Mouse (Mus musculus) neutrophil, adult 5-6 weeks (primary cell): ENCODE data around the gene D330045A20Rik. TPM values are rescaled to one million over a fixed set of nuclear protein-coding genes. Genes with fewer than 3 reads are reported as not detected.
"Not testable (repeated sequence)": the region's sequence is repeated elsewhere in the genome, so short reads cannot be mapped to it uniquely, and the experiment has no call there.

Experiments used
- ATAC-seq: fragments of 151-379, 151-347 bp; 2 replicates; pipeline ENCODE4 v1.8.0; 2017; ENCODE audit warnings: mild to moderate bottlenecking, moderate TSS enrichment; ENCODE audit not compliant: insufficient number of reproducible peaks, poor library complexity, low FRiP score, severe bottlenecking; ENCODE audit errors: extremely low read depth
- total RNA-seq: library from RNA; stranded (forward); fragments of 200-1000 nt; gene quantifications from 2 replicates; pipeline ENCODE4 v1.2.3, GENCODE M21; 2017

Gene D330045A20Rik
- total RNA-seq: 0.12 TPM in 1 of 2 replicates, not detected in the other

GRCm38 (mm10) chrX:139480022-139480894, at the start of gene D330045A20Rik:
D330045A20Rik (plus strand) TSS chrX:139480367.
- ATAC-seq: no peak

- ATAC-seq: peak; percentile 53; the same call in 1 of the 2 replicates
These were observed 47.6 kb upstream of the D330045A20Rik start for GRCm38 (mm10) chrX:139432550-139432949.

GRCm38 (mm10) chrX:139435202-139435601, 45.0 kb upstream of the D330045A20Rik start:
- no peak for ATAC-seq

- not testable (repeated sequence) for ATAC-seq
These were observed 39.1 kb upstream of the D330045A20Rik start for GRCm38 (mm10) chrX:139441057-139441456.

GRCm38 (mm10) chrX:139456812-139457211, 23.4 kb upstream of the D330045A20Rik start:
- ATAC-seq: no peak

- no peak for ATAC-seq
These were observed 1.9 kb downstream of the D330045A20Rik start for GRCm38 (mm10) chrX:139482083-139482482.

- ATAC-seq: no peak
These were observed 4.8 kb downstream of the D330045A20Rik start for GRCm38 (mm10) chrX:139484974-139485373.

- ATAC-seq: no peak
These were observed 36.0 kb downstream of the D330045A20Rik start for GRCm38 (mm10) chrX:139516156-139516555.

- ATAC-seq: no peak
These were observed 39.1 kb downstream of the D330045A20Rik start for GRCm38 (mm10) chrX:139519251-139519650.

- ATAC-seq: no peak
These were observed 44.3 kb downstream of the D330045A20Rik start for GRCm38 (mm10) chrX:139524303-139525091.

GRCm38 (mm10) chrX:139525724-139526123, 45.6 kb downstream of the D330045A20Rik start:
- ATAC-seq: no peak

- ATAC-seq: no peak
These were observed 46.8 kb downstream of the D330045A20Rik start for GRCm38 (mm10) chrX:139526984-139527383.

- ATAC-seq: no peak
These were observed 49.5 kb downstream of the D330045A20Rik start for GRCm38 (mm10) chrX:139529678-139530077.

GRCm38 (mm10) chrX:139532293-139532692, 52.1 kb downstream of the D330045A20Rik start:
- ATAC-seq: no peak

GRCm38 (mm10) chrX:139537641-139538397, 57.7 kb downstream of the D330045A20Rik start:
- ATAC-seq: no peak

GRCm38 (mm10) chrX:139543726-139544125, 63.6 kb downstream of the D330045A20Rik start:
- ATAC-seq: no peak

- peak; percentile 100 for ATAC-seq
These were observed 70.3 kb downstream of the D330045A20Rik start for GRCm38 (mm10) chrX:139550456-139550855.

- ATAC-seq: peak; percentile 59
These were observed 71.9 kb downstream of the D330045A20Rik start for GRCm38 (mm10) chrX:139552090-139552489.
